Mouse (Mus musculus) stomach, postnatal 0 days (tissue): ENCODE results near the gene Eif4g2. TPM values are rescaled to one million over a fixed set of nuclear protein-coding genes. Genes with fewer than 3 reads are reported as not detected.

ENCODE experiments used
- ATAC-seq: fragments of 200-750 bp; cut with Nextera tagmentation; 2 replicates; pipeline ENCODE4 v1.8.0; 2017; ENCODE audit not compliant: low FRiP score, low TSS enrichment
- DNase-seq: peaks from one replicate; pipeline ENCODE4 v3.0.0-alpha.2; 2016; ENCODE audit warnings: low spot score
- H3K27ac ChIP-seq: fragments of 300-500 bp; sonication (generic); replicated peaks from 2 replicates; pipeline ENCODE4 v1.5.1; 2014; ENCODE audit warnings: mild to moderate bottlenecking, control low read depth
- H3K27me3 ChIP-seq: fragments of 300-500 bp; sonication (generic); 2 replicates; pipeline ENCODE4 v1.6.1; 2014; ENCODE audit warnings: low read length; ENCODE audit not compliant: control insufficient read depth, insufficient read depth
- H3K36me3 ChIP-seq: fragments of 300-500 bp; sonication (generic); 2 replicates; pipeline ENCODE4 v1.6.1; 2014; ENCODE audit warnings: low read length, mixed read lengths; ENCODE audit not compliant: control insufficient read depth, insufficient read depth
- H3K4me1 ChIP-seq: fragments of 300-500 bp; sonication (generic); replicated peaks from 2 replicates; pipeline ENCODE4 v1.6.1; 2014; ENCODE audit warnings: antibody characterized with exemption; ENCODE audit not compliant: control insufficient read depth, insufficient read depth
- H3K4me2 ChIP-seq: fragments of 300-500 bp; sonication (generic); replicated peaks from 2 replicates; pipeline ENCODE4 v1.6.1; 2014; ENCODE audit warnings: low read depth, mild to moderate bottlenecking, control low read depth, moderate library complexity
- H3K4me3 ChIP-seq: fragments of 300-500 bp; sonication (generic); 2 replicates; pipeline ENCODE4 v1.5.1; 2014; ENCODE audit warnings: low read depth, low read length, control low read depth
- H3K9ac ChIP-seq: fragments of 300-500 bp; sonication (generic); 2 replicates; pipeline ENCODE4 v1.6.1; 2014; ENCODE audit warnings: mild to moderate bottlenecking, low read length, control low read depth, mixed read lengths
- H3K9me3 ChIP-seq: fragments of 300-500 bp; sonication (generic); 2 replicates; pipeline ENCODE4 v1.6.1; 2016; ENCODE audit warnings: low read length; ENCODE audit not compliant: control insufficient read depth
- CTCF ChIP-seq: IDR thresholded peaks from 2 replicates; pipeline ENCODE4 v1.5.1; 2016; ENCODE audit warnings: antibody characterized with exemption, low read depth, mild to moderate bottlenecking, moderate library complexity
- EP300 ChIP-seq: optimal IDR thresholded peaks from 2 replicates; pipeline ENCODE3; 2016; ENCODE audit warnings: antibody characterized with exemption
- WGBS: fragments of 180-500 bp; shearing (Covaris S2); extraction: QIAGEN DNeasy Blood & Tissue Kit; methylation state at CpG from one replicate; pipeline ENCODE4 v1.1.7; 2014; 5-methylcytosine and 5-hydroxymethylcytosine counted together
- polyA plus RNA-seq: library from polyadenylated mRNA; unstranded; fragments of >200 nt; fragmentation: Nextera tagmentation; extraction: Ambion mirVana; gene quantifications from 2 replicates; pipeline ENCODE4 v1.2.1, GENCODE M21; 2015

Eif4g2 gene
- polyA plus RNA-seq = 295 and 312 TPM in 2 replicates

DNA sequence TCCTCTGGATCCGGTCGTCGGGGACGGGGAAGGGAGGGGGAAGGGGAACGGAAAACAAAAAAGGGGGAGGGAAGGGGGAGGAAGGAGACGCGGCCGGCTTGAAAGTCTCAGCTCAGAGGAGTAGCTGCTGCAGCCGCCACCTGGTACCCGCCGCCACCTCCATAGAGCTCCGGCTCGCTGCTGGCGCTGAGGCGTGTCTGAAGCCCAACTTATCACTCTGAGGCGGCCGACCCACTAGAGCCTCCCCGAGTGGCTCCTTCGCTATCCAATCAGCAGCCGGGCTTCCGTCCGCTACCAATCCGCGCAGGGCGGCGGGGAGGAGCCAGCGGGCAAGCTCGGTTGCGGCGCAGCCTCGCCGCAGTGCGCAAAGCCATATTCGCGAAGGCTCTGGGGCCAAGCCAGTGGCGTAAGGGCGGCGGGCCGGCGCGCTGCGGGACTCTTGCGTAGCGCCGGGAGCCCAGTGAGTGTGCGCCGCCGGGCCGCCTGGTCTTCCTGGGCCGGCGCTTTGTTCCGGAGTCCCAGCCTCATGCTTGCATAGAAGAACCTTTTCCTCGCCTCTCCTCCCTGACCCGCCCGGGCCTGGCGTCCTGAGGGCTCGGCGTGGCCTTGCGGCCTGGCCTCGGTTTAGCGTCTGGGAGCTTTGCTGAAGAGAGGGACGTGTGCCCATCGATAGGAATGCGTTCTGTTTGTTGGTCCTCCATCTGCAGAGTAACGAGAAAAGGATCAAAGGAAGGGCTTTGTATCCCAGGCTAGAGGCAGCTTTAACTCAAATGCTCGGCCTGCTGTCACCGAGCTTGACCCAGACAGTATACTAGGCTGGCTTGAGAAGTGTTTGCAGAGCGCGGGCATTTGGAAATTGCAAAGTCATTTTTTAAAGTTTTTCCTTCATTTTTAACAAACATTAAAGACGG is at the start of gene Eif4g2:
TSS of gene Eif4g2 (minus strand) at position 209 of the 911 bp plus-strand sequence.
- DNase-seq (peak; percentile 99), ATAC-seq (peak; percentile 99)
- H3K36me3 ChIP-seq = peaks cover 12% of the 10 kb centered on the region
- WGBS = under 1% methylated on average over 68 of the region's 70 CpGs
- TF ChIP-seq EP300 (peak; percentile 85), CTCF (no peak)
- H3K9me3 ChIP-seq = no peaks in the 10 kb centered on the region
- H3K4me2 ChIP-seq = peak within 1 kb of the TSS; percentile 70
- peak within 1 kb of the TSS; percentile 100 for H3K9ac ChIP-seq
- H3K27me3 ChIP-seq = no peaks in the 10 kb centered on the region
- H3K4me1 ChIP-seq = 0 out of 2 replicates have a peak, but pooled peaks cover 3% of the 10 kb centered on the region
- peak within 1 kb of the TSS; percentile 99 for H3K4me3 ChIP-seq
- peak within 1 kb of the TSS; percentile 100 for H3K27ac ChIP-seq

DNA sequence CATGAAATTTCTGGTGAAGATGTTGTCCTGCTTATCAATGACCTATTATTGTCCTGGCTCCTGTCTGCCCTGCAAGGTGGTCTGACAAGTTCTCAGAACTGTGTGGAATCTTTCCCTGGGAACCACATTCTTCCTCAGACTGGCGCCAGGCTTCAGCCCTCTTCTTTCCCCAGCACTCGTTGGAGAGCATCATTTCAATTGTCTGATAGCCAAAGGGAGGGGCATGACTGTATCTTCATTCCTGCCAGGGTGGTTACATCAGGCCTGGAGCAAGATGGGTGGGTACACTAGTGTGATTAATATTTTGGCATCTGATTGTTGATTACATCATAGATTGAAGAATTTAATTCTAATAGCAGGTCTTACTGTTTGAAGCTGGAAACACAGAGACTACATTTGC is 49.8 kb upstream of the Eif4g2 start:
- 51% methylated on average over 2 of the region's 2 CpGs for WGBS
- H3K27ac ChIP-seq = no peak overlapping the region
- peaks cover 3% of the 10 kb centered on the region; the same call in 1 of the 2 replicates for H3K4me1 ChIP-seq
- H3K36me3 ChIP-seq = no peaks in the 10 kb centered on the region
- ATAC-seq (no peak; the same call in 1 of the 2 replicates), DNase-seq (no peak)
- H3K9ac ChIP-seq = no peak overlapping the region
- no peaks in the 10 kb centered on the region for H3K27me3 ChIP-seq
- H3K4me3 ChIP-seq = no peak overlapping the region
- H3K9me3 ChIP-seq = no peaks in the 10 kb centered on the region
- TF ChIP-seq CTCF (no peak), EP300 (no peak)
- no peak overlapping the region for H3K4me2 ChIP-seq

DNA sequence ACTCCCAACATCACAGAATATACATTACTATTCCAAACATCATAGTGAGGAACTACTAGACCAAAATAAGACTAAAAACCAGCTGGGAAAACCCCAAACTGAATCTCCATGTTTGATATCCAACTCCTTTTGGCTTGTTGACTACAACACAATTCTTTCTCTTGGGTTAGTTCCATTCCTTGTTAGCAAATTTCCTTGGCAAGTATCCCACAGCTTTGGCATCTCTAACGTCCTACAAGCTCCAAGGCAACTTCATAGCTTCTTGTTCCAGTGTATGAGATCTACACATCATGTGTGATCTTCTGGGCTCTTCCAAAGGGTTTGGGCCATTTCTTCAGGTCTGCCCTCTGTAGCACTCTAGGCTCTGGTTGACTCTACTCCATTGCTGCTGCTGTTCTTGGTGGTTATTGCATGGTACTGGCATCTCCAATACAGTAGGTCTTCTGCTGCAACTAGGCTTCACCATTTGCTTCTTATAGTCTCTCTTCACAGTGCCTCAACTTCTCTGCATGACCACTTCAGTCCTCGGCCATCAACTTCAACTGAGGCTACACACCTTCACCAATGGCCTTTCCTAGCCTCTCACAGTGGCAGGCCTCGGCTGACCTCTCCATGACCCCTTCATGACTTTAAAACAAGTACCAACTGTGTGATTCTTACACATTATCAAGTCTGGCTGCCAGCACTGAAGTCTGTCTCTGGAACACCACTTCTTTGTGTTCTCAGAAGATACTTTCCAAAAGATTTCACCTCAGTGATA is 44.0 kb upstream of the Eif4g2 start:
- Histone ChIP-seq H3K4me2 (no peak overlapping the region), H3K4me3 (no peak overlapping the region), H3K9ac (no peak overlapping the region), H3K4me1 (peaks cover 6% of the 10 kb centered on the region; the same call in 1 of the 2 replicates), H3K9me3 (no peaks in the 10 kb centered on the region), H3K36me3 (no peaks in the 10 kb centered on the region), H3K27ac (no peak overlapping the region), H3K27me3 (no peaks in the 10 kb centered on the region)
- ATAC-seq (no peak), DNase-seq (no peak)
- no peak for TF ChIP-seq CTCF
- no peak for TF ChIP-seq EP300
- WGBS = 72% methylated on average over 3 of the region's 3 CpGs

DNA sequence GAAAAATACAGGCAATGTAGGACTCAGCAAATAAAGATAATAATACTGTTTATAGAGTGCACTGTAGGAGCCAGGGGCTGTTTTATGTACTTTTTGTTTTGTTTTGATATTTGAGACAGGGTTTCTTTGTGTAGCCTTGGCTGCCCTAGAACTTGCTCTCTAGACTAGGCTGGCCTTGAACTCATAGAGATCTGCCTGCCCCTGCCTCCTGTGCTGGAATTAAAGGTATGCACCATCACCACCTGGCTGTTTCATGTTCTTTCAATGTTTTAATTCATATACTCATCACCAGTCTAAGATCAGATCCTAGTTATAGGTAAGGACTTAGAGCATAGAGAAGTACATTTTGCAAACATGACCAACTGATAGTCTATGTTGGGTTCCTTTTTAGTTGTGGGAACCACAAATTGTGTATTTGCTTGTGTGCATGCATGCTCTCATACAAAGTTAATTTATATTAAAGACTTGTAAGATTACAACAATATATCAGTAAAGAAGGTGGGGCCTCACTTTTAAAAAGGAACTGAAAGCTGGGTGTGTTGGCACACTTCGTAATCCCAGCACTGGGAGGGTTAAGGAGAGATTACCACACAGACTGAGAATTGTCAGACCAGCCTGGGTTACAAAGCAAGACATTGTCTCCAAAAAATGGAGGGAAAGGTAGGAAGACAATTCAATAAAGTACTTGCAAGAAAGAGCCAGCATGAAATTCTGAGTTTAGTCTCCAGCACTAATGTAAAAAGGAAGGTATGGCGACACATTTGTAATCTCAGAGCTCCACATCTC is 41.1 kb upstream of the Eif4g2 start:
- H3K36me3 ChIP-seq = no peaks in the 10 kb centered on the region
- H3K4me1 ChIP-seq = peaks cover 9% of the 10 kb centered on the region; the same call in 1 of the 2 replicates
- TF ChIP-seq EP300 (no peak), CTCF (no peak)
- 79% methylated on average over 2 of the region's 2 CpGs for WGBS
- DNase-seq = no peak
- H3K27ac ChIP-seq = no peak overlapping the region
- H3K27me3 ChIP-seq = no peaks in the 10 kb centered on the region
- no peak overlapping the region for H3K9ac ChIP-seq
- no peak overlapping the region for H3K4me3 ChIP-seq
- ATAC-seq = no peak
- H3K9me3 ChIP-seq = no peaks in the 10 kb centered on the region
- no peak overlapping the region for H3K4me2 ChIP-seq

DNA sequence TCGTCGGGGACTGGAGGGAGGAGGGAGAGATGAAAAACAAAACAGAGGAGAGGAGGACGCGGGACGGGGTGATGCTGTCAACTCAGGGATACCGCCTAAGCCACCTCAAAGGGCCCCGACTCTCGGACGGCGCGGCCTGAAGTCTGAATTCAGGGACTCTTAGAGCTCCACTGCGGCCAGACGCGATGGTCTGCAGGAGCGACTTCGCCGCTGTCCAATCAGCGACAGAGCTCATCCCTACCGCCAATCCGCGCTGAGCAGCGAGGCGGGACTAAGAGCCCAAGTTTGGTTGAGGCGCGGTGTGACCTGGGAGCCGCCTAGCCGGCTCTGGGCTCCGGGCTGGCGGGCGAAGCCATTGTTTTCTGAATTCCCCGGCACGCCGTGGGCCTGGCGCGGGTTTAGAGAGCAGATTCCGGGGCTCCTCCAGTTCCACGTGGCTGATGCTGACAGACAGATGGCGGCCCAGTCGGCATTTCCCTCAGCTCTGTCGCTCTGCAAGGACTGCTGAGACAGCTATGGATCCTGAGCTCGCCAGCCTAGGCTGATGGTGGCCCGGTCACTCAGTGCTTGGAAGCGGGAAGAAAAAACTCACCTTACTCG is 39.8 kb upstream of the Eif4g2 start:
- Histone ChIP-seq H3K4me2 (peak overlapping the region; percentile 89), H3K9me3 (no peaks in the 10 kb centered on the region), H3K27me3 (no peaks in the 10 kb centered on the region), H3K27ac (peak overlapping the region; percentile 99), H3K9ac (peak overlapping the region; percentile 83), H3K4me1 (peaks cover 9% of the 10 kb centered on the region; the same call in 1 of the 2 replicates), H3K36me3 (no peaks in the 10 kb centered on the region), H3K4me3 (peak overlapping the region; percentile 68)
- ATAC-seq (peak; percentile 100), DNase-seq (peak; percentile 96)
- TF ChIP-seq CTCF = no peak
- peak; percentile 78 for TF ChIP-seq EP300
- WGBS = under 1% methylated on average over 44 of the region's 44 CpGs
